Mouse (Mus musculus) gastrocnemius, postnatal 10 days (tissue): ENCODE measurements around the gene Hnrnpul2. TPM values are rescaled to one million over a fixed set of nuclear protein-coding genes. Genes with fewer than 3 reads are reported as not detected.
A peak's percentile ranks its signal among the peaks of the same experiment; 100 is the strongest.

Experiments used
- DNase-seq: peaks from one replicate; pipeline ENCODE4 v3.0.0; 2021; ENCODE audit warnings: mixed read lengths
- long read RNA-seq, 2 experiments: library from polyadenylated mRNA; stranded (forward); transcript quantifications; one replicate each; pipeline ENCODE4 v2.0.0; 2021
- total RNA-seq, 2 experiments: library from RNA; stranded (reverse); gene quantifications; 2 replicates each; pipeline ENCODE4 v1.2.3; 2021

The Hnrnpul2 gene
- 10 to 100 TPM; 42.2 to 47.8 TPM for total RNA-seq
- long read RNA-seq, experiment 1, full-length matches to known transcripts: 1 of 2 reads
- long read RNA-seq, experiment 1, partial matches to known transcripts: 0 of 2 reads
- long read RNA-seq, experiment 1, other reads (novel, unspliced or antisense): 1 of 2 reads
- long read RNA-seq, experiment 2, full-length matches to known transcripts: 1 of 4 reads
- long read RNA-seq, experiment 2, partial matches to known transcripts: 1 of 4 reads
- long read RNA-seq, experiment 2, other reads (novel, unspliced or antisense): 2 of 4 reads

GRCm38 (mm10) chr19:8819596-8820423 lies at the start of gene Hnrnpul2:
Gene Hnrnpul2, plus strand, starts transcription at chr19:8820010.
- peak; percentile 99 for DNase-seq

- peak; percentile 78 for DNase-seq
Observed at GRCm38 (mm10) chr19:8770567-8771270, 49.1 kb upstream of the Hnrnpul2 start, which contains the start of gene Tmem223. Gene Tmem223, plus strand, starts transcription at chr19:8770996.

- no peak for DNase-seq
Observed at GRCm38 (mm10) chr19:8772996-8773395, 46.8 kb upstream of the Hnrnpul2 start.

- DNase-seq: no peak
Observed at GRCm38 (mm10) chr19:8773409-8773808, 46.4 kb upstream of the Hnrnpul2 start.

- DNase-seq: peak; percentile 96
Observed at GRCm38 (mm10) chr19:8774086-8774835, 45.5 kb upstream of the Hnrnpul2 start, which contains the start of gene Tmem179b. Gene Tmem179b, minus strand, starts transcription at chr19:8774467.

GRCm38 (mm10) chr19:8774951-8775421 lies 44.8 kb upstream of the Hnrnpul2 start:
- DNase-seq: no peak

- peak; percentile 84 for DNase-seq
Observed at GRCm38 (mm10) chr19:8786008-8786781, 33.6 kb upstream of the Hnrnpul2 start, which contains the start of gene Taf6l. Gene Taf6l, minus strand, starts transcription at chr19:8786417.

- DNase-seq: no peak
Observed at GRCm38 (mm10) chr19:8788521-8788920, 31.3 kb upstream of the Hnrnpul2 start.

- DNase-seq: no peak
Observed at GRCm38 (mm10) chr19:8789171-8789570, 30.6 kb upstream of the Hnrnpul2 start.

GRCm38 (mm10) chr19:8790171-8790570 lies 29.6 kb upstream of the Hnrnpul2 start:
- DNase-seq: no peak

- peak; percentile 85 for DNase-seq
Observed at GRCm38 (mm10) chr19:8798264-8798946, 21.4 kb upstream of the Hnrnpul2 start, which contains the start of gene Polr2g. Gene Polr2g, minus strand, starts transcription at chr19:8798577.

- DNase-seq: no peak
Observed at GRCm38 (mm10) chr19:8798947-8799315, 20.9 kb upstream of the Hnrnpul2 start.

- DNase-seq: peak; percentile 78
Observed at GRCm38 (mm10) chr19:8802130-8802821, 17.5 kb upstream of the Hnrnpul2 start, which contains the start of gene Zbtb3. Gene Zbtb3, plus strand, starts transcription at chr19:8802555.

- no peak for DNase-seq
Observed at GRCm38 (mm10) chr19:8803204-8803780, 16.5 kb upstream of the Hnrnpul2 start.

- no peak for DNase-seq
Observed at GRCm38 (mm10) chr19:8803879-8804660, 15.7 kb upstream of the Hnrnpul2 start.

GRCm38 (mm10) chr19:8806810-8807209 lies 13.0 kb upstream of the Hnrnpul2 start:
- DNase-seq: no peak

- no peak for DNase-seq
Observed at GRCm38 (mm10) chr19:8815812-8816211, 4.0 kb upstream of the Hnrnpul2 start.

GRCm38 (mm10) chr19:8817001-8817400 lies 2.8 kb upstream of the Hnrnpul2 start:
- DNase-seq: no peak
